In genomic region chr10:93291843-93292242, GRCm38 (mm10) we compare ENCODE assay signal across 9 mouse cellular contexts. TPM values are rescaled to one million over a fixed set of nuclear protein-coding genes. Genes with fewer than 3 reads are reported as not detected.
DNase-seq lines count a peak whose midpoint lies in the region; ATAC-seq and TF ChIP-seq lines count a peak whose summit lies in the region.
"Had no signal": no experiment of that assay in that cellular context is flagged by ENCODE, and none has a peak within 500 bp of the region (broad histone marks: within the 10 kb centered on the region; RNA-seq: fewer than 3 reads in every experiment).

No protein-coding gene starts in this region.

- H3K36me3 ChIP-seq in G1E (replicated peaks): no peaks in the 10 kb centered on the region
- H3K36me3 ChIP-seq in embryonic facial prominence, embryonic 10.5 days (replicated peaks): peaks cover 31% of the 10 kb centered on the region
- H3K36me3 ChIP-seq in heart, embryonic 12.5 days: 0 out of 2 replicates have a peak, but pooled peaks cover 6% of the 10 kb centered on the region
- H3K36me3 ChIP-seq: midbrain, embryonic 12.5 days had no signal

- WGBS in embryonic facial prominence, embryonic 10.5 days: 8% methylated on average over 6 of the region's 6 CpGs
- 4% methylated on average over 6 of the region's 6 CpGs for WGBS in heart, embryonic 12.5 days

- peak overlapping the region; percentile 20; the same call in 1 of the 2 replicates for H3K4me2 ChIP-seq in heart, embryonic 12.5 days
- H3K4me2 ChIP-seq: midbrain, embryonic 12.5 days had no signal

- H3K9me3 ChIP-seq in G1E (replicated peaks): no peaks in the 10 kb centered on the region; the same call in 1 of the 2 replicates
- no peaks in the 10 kb centered on the region for H3K9me3 ChIP-seq in embryonic facial prominence, embryonic 10.5 days
- no peaks in the 10 kb centered on the region for H3K9me3 ChIP-seq in heart, embryonic 12.5 days (replicated peaks)
- H3K9me3 ChIP-seq: midbrain, embryonic 12.5 days had no signal

- H3K27ac ChIP-seq in embryonic facial prominence, embryonic 10.5 days (replicated peaks): no peak overlapping the region
- no peak overlapping the region for H3K27ac ChIP-seq in heart, embryonic 12.5 days (ENCODE audit: poor library complexity, severe bottlenecking)
- H3K27ac ChIP-seq: midbrain, embryonic 12.5 days had no signal

- H3K9ac ChIP-seq in heart, embryonic 12.5 days: no peak overlapping the region
- H3K9ac ChIP-seq: midbrain, embryonic 12.5 days had no signal

- TF ChIP-seq CTCF in G1E (IDR thresholded peaks at IDR 0.05; ENCODE audit: low read depth, low read length): peak; percentile 60

- DNase-seq in G1E (ENCODE audit: low spot score): peak; percentile 77
- DNase-seq in adrenal gland, postnatal 4 days (ENCODE audit: low spot score in 2 of 2): peak; percentile 58 to 68
- DNase-seq in embryonic facial prominence, embryonic 10.5 days (ENCODE audit: low spot score): peak; percentile 81
- peak; percentile 90 to 94 for DNase-seq in kidney, postnatal 25 days
- peak; percentile 93 for DNase-seq in lung, postnatal 14 days
- DNase-seq in right cerebral cortex, adult 18-20 months: peak; percentile 83
- peak; percentile 87 for DNase-seq in urinary bladder, postnatal 14 days (ENCODE audit: low spot score)

- peaks cover 45% of the 10 kb centered on the region for H3K27me3 ChIP-seq in G1E (ENCODE audit: insufficient read depth, low read length)
- H3K27me3 ChIP-seq in embryonic facial prominence, embryonic 10.5 days (replicated peaks; ENCODE audit: low read depth, poor library complexity, severe bottlenecking): no peaks in the 10 kb centered on the region
- no peaks in the 10 kb centered on the region for H3K27me3 ChIP-seq in heart, embryonic 12.5 days (replicated peaks)
- H3K27me3 ChIP-seq: midbrain, embryonic 12.5 days had no signal

- no peak overlapping the region; the same call in 1 of the 2 replicates for H3K4me3 ChIP-seq in G1E (ENCODE audit: low read depth, low read length)
- H3K4me3 ChIP-seq in embryonic facial prominence, embryonic 10.5 days: no peak overlapping the region
- no peak overlapping the region for H3K4me3 ChIP-seq in heart, embryonic 12.5 days
- H3K4me3 ChIP-seq: midbrain, embryonic 12.5 days had no signal

- ATAC-seq in G1E (ENCODE audit: extremely low read depth, insufficient number of reproducible peaks, low FRiP score, poor library complexity, severe bottlenecking): peak; percentile 34; the same call in 1 of the 2 replicates
- ATAC-seq in heart, embryonic 12.5 days (ENCODE audit: insufficient number of reproducible peaks, low FRiP score): no peak

- H3K4me1 ChIP-seq in G1E (ENCODE audit: insufficient read depth, low read depth, low read length): peaks cover 17% of the 10 kb centered on the region
- peaks cover 37% of the 10 kb centered on the region for H3K4me1 ChIP-seq in embryonic facial prominence, embryonic 10.5 days
- peaks cover 72% of the 10 kb centered on the region for H3K4me1 ChIP-seq in heart, embryonic 12.5 days (replicated peaks)

RNA-seq across cellular contexts. Expression of gene Elk3, which starts 19.1 kb away (rescaled TPM):
- total RNA-seq in G1E (2014; fragmentation: Nextera tagmentation) (not detected in 2 replicates), G1E (2017) (0.23 and 0.33 TPM in 2 replicates)
- 0.06 TPM in 1 of 2 replicates, not detected in the other for polyA plus RNA-seq in G1E (2012)
- total RNA-seq in adrenal gland, postnatal 4 days (2021): 10 to 100 TPM; 71.3 to 72.3 TPM
- polyA plus RNA-seq in embryonic facial prominence, embryonic 10.5 days (2016; fragmentation: Nextera tagmentation; extraction: Ambion mirVana): 25.3 and 30.6 TPM in 2 replicates
- 36.8 and 41.0 TPM in 2 replicates for polyA plus RNA-seq in heart, embryonic 12.5 days (2016; fragmentation: Nextera tagmentation; extraction: Ambion mirVana)

Comparison
In these comparisons a context has a peak if more than half of its experiments do, and no peak if none do; other contexts are left out.
1. RNA of gene Elk3, which starts 19.1 kb away (polyA plus RNA-seq): 36.8 to 41.0 TPM in heart, embryonic 12.5 days and 25.3 to 30.6 TPM in embryonic facial prominence, embryonic 10.5 days; 0.06 TPM in G1E; every median in the first group is over 10 times any median in the second.
2. Peak in every context shown above with its lines, with median percentiles within 50 percentile points of each other: DNase-seq.